Mouse (Mus musculus): Measurements from ENCODE around the gene Rpl15.
"Not testable (repeated sequence)": the region's sequence is repeated elsewhere in the genome, so short reads cannot be mapped to it uniquely, and the experiment has no call there.

Gene Rpl15

GRCm38 (mm10) chr14:18240132-18240531 is 31.1 kb downstream of the Rpl15 start:
- DNase-seq, result no peak

DNA sequence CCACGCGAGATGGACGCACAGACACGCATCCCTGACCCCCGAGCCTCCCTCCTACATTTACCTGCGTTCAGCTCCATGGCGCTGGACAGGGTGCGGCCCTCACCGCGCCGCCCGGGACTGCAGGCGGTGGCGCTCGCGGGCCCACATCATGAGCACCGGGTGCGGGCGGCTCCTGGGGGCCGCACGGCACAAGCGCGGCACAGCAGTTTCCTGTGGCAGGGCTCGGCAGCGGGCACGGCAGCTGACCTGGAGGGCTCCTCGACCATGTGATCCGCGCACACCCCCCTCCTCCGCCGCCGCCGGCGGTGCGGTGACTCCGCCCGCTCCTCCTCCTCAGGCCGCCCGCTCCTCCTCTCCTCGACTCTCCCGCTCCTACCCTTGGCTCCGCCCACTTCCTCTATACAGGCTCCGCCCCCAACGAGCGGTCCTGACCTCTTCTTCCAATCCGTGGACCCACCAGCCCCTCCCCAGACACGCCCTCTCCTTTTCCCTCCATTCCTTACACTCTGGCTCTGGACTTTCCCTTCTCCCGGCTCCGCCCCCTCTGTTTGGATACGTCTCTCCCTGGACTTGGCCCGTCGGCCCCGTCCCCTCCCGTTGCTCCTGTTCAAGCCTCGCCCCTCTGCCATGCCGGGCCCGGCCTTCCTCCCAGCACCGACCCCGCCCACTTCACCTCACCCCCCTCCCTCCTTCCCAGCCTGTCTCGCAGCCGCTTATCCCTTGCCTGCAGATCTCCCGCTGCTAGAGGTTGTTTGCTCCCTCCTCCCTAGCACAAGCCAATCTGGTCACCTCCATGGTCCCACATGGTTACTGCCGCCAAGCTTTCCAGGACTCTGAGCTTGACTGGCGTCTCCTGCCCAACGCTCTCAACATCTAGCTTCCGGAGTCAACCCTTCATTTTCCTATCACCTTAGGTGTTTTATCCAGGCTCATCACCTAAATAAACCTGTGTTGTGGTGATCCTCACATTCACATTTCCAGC is 32.1 kb downstream of the Rpl15 start, which contains the start of gene Nr1d2:
Gene Nr1d2 (minus strand): TSS at position 378 of the 982 bp plus-strand sequence.
- peak; percentile 99 for DNase-seq

- peak; percentile 99 for DNase-seq
Observed at GRCm38 (mm10) chr14:18238131-18238749, 33.0 kb downstream of the Rpl15 start.

- no peak for DNase-seq
Observed at GRCm38 (mm10) chr14:18237381-18237780, 33.8 kb downstream of the Rpl15 start.

GRCm38 (mm10) chr14:18236496-18237235 is 34.5 kb downstream of the Rpl15 start:
- DNase-seq, result not testable (repeated sequence)

- DNase-seq, result no peak
Observed at GRCm38 (mm10) chr14:18233981-18234960, 36.9 kb downstream of the Rpl15 start.

DNA sequence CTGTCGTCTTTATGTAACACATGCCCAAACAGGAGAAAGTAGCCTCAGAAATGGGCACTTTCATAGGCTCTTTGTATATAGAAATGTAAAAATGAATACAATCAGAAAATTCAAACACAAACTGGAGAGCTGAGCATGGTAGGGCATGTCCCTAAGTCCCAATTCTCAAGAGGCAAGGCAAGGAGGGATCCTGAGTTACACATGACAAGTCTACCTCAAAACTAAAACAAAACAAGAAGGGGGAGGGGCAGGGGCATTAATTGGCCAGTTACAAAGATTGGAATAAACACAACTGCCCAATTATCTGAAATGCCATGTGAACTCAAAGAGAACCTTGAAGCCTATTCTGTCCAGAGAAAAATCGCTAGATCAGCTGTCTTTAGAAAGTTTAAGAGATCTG is 38.1 kb downstream of the Rpl15 start:
- no peak for DNase-seq

DNA sequence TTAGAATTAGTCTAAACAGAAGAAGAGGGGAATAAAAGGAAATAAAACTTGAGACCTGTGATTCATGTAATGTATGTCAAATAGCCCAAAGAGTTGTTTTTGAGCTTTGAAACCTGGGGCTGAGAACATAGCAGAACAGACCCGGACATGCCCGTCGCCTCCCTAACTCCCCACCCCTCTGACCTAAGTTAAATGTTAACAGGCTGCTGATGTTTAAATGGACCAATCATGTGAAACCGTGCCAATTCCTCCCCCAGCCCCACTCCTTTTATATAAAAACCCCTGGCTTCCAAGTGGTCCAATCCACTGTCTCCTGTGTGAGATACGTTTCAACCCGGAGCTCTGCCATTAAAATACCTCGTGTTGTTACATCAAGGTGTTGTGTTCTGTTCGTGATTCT is 39.3 kb downstream of the Rpl15 start:
- DNase-seq, result not testable (repeated sequence)

GRCm38 (mm10) chr14:18229751-18230150 is 41.4 kb downstream of the Rpl15 start:
- DNase-seq, result not testable (repeated sequence)

DNA sequence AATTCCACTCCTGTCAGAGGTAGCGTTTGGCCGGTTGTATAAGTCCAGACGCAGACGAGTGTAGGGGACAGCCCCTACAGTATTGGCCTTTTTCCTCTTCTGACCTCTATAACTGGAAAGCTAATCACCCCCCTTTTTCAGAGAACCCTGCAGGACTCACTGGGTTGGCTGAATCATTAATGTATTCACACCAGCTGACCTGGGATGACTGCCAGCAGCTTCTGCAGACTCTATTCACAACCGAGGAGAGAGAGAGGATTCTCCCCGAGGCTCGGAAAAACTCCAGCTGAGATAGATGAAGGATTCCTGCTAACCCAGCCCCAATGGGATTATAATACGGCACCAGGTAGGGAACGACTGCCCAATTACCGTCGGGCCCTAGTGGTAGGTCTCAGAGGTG is 45.0 kb downstream of the Rpl15 start:
- peak; percentile 58 for DNase-seq

DNA sequence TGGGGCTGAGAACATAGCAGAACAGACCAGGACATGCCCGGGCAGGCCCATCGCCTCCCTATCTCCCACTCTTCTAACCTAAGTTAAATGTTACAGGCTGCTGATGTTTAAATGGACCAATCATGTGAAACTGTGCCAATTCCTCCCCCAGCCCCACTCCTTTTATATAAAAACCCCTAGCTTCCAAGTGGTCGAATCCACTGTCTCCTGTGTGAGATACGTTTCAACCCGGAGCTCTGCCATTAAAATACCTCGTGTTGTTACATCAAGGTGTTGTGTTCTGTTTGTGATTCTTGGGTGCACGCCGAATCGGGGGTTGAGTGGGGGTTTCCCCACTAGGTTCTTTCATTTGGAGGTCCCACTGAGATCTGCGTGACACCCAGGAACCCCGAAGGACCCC is 45.8 kb downstream of the Rpl15 start:
- DNase-seq, result not testable (repeated sequence)

DNA sequence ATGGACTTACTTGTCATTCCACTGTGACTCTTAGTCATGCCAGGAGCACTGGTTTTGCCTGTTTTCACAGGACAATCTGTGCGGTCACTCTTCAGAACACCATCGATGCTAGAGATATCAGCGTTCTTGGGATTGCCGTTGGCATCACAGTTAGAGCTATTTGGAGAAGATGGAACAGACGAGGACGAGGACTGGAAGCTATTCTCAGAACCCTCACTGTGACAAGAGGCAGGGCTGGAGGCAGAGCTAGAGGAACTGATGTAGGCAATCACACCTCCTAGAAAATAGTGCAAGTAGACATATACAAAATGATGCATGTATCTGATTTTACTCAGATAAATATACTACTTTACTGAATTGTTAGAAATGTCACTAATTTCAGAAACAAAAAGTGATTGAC is 49.2 kb downstream of the Rpl15 start:
- no peak for DNase-seq

All from kidney, adult 18-20 months (tissue).